Comparison of ENCODE assay signal across 32 mouse cellular contexts in genomic region chr4:117936964-117937363, GRCm38 (mm10). TPM values are rescaled to one million over a fixed set of nuclear protein-coding genes. Genes with fewer than 3 reads are reported as not detected.
DNase-seq lines count a peak whose midpoint lies in the region; ATAC-seq and TF ChIP-seq lines count a peak whose summit lies in the region.
"Had no signal": no experiment of that assay in that cellular context is flagged by ENCODE, and none has a peak within 500 bp of the region (broad histone marks: within the 10 kb centered on the region; RNA-seq: fewer than 3 reads in every experiment).

No protein-coding gene starts in this region.

- 92% methylated on average over 5 of the region's 5 CpGs for WGBS in heart, adult 2 months
- WGBS in liver, postnatal 0 days (ENCODE audit: insufficient replicate concordance) = 96% methylated on average over 5 of the region's 5 CpGs
- WGBS in intestine, embryonic 14.5 days = 90% methylated on average over 5 of the region's 5 CpGs
- 97% methylated on average over 5 of the region's 5 CpGs for WGBS in hindbrain, embryonic 13.5 days

- H3K36me3 ChIP-seq in heart, adult 2 months (ENCODE audit: control insufficient read depth, insufficient read depth, low read length) = no peaks in the 10 kb centered on the region
- peaks cover 7% of the 10 kb centered on the region; the same call in 1 of the 2 replicates for H3K36me3 ChIP-seq in liver, postnatal 0 days (replicated peaks; ENCODE audit: insufficient read depth, low read length)
- H3K36me3 ChIP-seq in intestine, embryonic 14.5 days (ENCODE audit: control insufficient read depth, insufficient read depth, low read length) = no peaks in the 10 kb centered on the region
- H3K36me3 ChIP-seq in hindbrain, embryonic 13.5 days = peaks cover 36% of the 10 kb centered on the region
- H3K36me3 ChIP-seq: midbrain, embryonic 15.5 days; stomach, embryonic 15.5 days had no signal

- no peak for TF ChIP-seq POLR2A in heart, adult 2 months (IDR thresholded peaks at IDR 0.05; ENCODE audit: insufficient read depth, low read depth, low read length)

- H3K9ac ChIP-seq in heart, adult 2 months (ENCODE audit: low read depth, low read length) = no peak overlapping the region
- H3K9ac ChIP-seq in liver, postnatal 0 days (replicated peaks) = no peak overlapping the region
- no peak overlapping the region for H3K9ac ChIP-seq in intestine, embryonic 14.5 days (ENCODE audit: low read length)
- H3K9ac ChIP-seq in hindbrain, embryonic 13.5 days = no peak overlapping the region
- H3K9ac ChIP-seq: embryonic facial prominence, embryonic 15.5 days; forebrain, embryonic 12.5 days; forebrain, postnatal 0 days; heart, embryonic 12.5 days; limb, embryonic 15.5 days; midbrain, embryonic 15.5 days; neural tube, embryonic 15.5 days; stomach, embryonic 15.5 days had no signal

- no peak overlapping the region for H3K4me2 ChIP-seq in liver, postnatal 0 days (ENCODE audit: low read depth, low read length)
- no peak overlapping the region for H3K4me2 ChIP-seq in intestine, embryonic 14.5 days (ENCODE audit: low read length)
- H3K4me2 ChIP-seq in hindbrain, embryonic 13.5 days = no peak overlapping the region
- H3K4me2 ChIP-seq: embryonic facial prominence, embryonic 15.5 days; forebrain, embryonic 12.5 days; heart, embryonic 12.5 days; limb, embryonic 15.5 days; midbrain, embryonic 15.5 days; neural tube, embryonic 15.5 days; stomach, embryonic 15.5 days had no signal

- H3K27ac ChIP-seq in heart, adult 2 months = no peak overlapping the region
- no peak overlapping the region for H3K27ac ChIP-seq in liver, postnatal 0 days (ENCODE audit: low read depth)
- H3K27ac ChIP-seq in intestine, embryonic 14.5 days (ENCODE audit: low read depth) = no peak overlapping the region
- H3K27ac ChIP-seq in hindbrain, embryonic 13.5 days = no peak overlapping the region
- H3K27ac ChIP-seq: embryonic facial prominence, embryonic 10.5 days; embryonic facial prominence, embryonic 15.5 days; forebrain, embryonic 12.5 days; hindbrain, postnatal 0 days; limb, embryonic 10.5 days; limb, embryonic 15.5 days; midbrain, embryonic 10.5 days; midbrain, embryonic 15.5 days; neural tube, embryonic 15.5 days; stomach, embryonic 15.5 days had no signal

- intact Hi-C loops in heart, adult 2 months (cut with DNase I) = no loop called here
- intact Hi-C loops in heart, postnatal 36 days (cut with DNase I) = no loop called here

- H3K9me3 ChIP-seq in liver, postnatal 0 days (ENCODE audit: low read length) = no peaks in the 10 kb centered on the region
- H3K9me3 ChIP-seq in intestine, embryonic 14.5 days (ENCODE audit: control insufficient read depth, low read length) = no peaks in the 10 kb centered on the region
- no peaks in the 10 kb centered on the region for H3K9me3 ChIP-seq in hindbrain, embryonic 13.5 days
- H3K9me3 ChIP-seq: embryonic facial prominence, embryonic 10.5 days; embryonic facial prominence, embryonic 15.5 days; forebrain, embryonic 12.5 days; heart, embryonic 12.5 days; limb, embryonic 10.5 days; limb, embryonic 15.5 days; midbrain, embryonic 10.5 days; midbrain, embryonic 15.5 days; neural tube, embryonic 15.5 days; stomach, embryonic 15.5 days had no signal

- no peak overlapping the region for H3K4me3 ChIP-seq in heart, adult 2 months
- H3K4me3 ChIP-seq in liver, postnatal 0 days (ENCODE audit: low read depth, low read length) = no peak overlapping the region
- no peak overlapping the region for H3K4me3 ChIP-seq in intestine, embryonic 14.5 days (ENCODE audit: low read depth, low read length)
- no peak overlapping the region for H3K4me3 ChIP-seq in hindbrain, embryonic 13.5 days
- H3K4me3 ChIP-seq: embryonic facial prominence, embryonic 10.5 days; embryonic facial prominence, embryonic 15.5 days; forebrain, embryonic 12.5 days; heart, embryonic 12.5 days; limb, embryonic 10.5 days; limb, embryonic 15.5 days; midbrain, embryonic 10.5 days; midbrain, embryonic 15.5 days; neural tube, embryonic 15.5 days; stomach, embryonic 15.5 days had no signal

- H3K4me1 ChIP-seq in heart, adult 2 months (ENCODE audit: control insufficient read depth, insufficient read depth, low read length) = no peaks in the 10 kb centered on the region
- H3K4me1 ChIP-seq in liver, postnatal 0 days (ENCODE audit: insufficient read depth) = no peaks in the 10 kb centered on the region
- no peaks in the 10 kb centered on the region for H3K4me1 ChIP-seq in intestine, embryonic 14.5 days (replicated peaks; ENCODE audit: control insufficient read depth, insufficient read depth, low read length)
- no peaks in the 10 kb centered on the region for H3K4me1 ChIP-seq in hindbrain, embryonic 13.5 days (replicated peaks)
- H3K4me1 ChIP-seq: embryonic facial prominence, embryonic 10.5 days; embryonic facial prominence, embryonic 15.5 days; forebrain, embryonic 12.5 days; limb, embryonic 10.5 days; limb, embryonic 15.5 days; midbrain, embryonic 10.5 days; midbrain, embryonic 15.5 days; neural tube, embryonic 15.5 days; stomach, embryonic 15.5 days had no signal

- TF ChIP-seq CTCF in heart, adult 2 months (IDR thresholded peaks at IDR 0.05) = peak; percentile 29
- peak; percentile 31; the same call in 1 of the 2 replicates for TF ChIP-seq CTCF in liver, postnatal 0 days (IDR thresholded peaks at IDR 0.05; ENCODE audit: low read depth)

- peak; percentile 35; the same call in 1 of the 2 replicates for ATAC-seq in liver, postnatal 0 days
- 0 out of 2 replicates have a peak, but pooled peaks have one; percentile 20 for ATAC-seq in intestine, embryonic 14.5 days (replicated peaks; ENCODE audit: low FRiP score, low TSS enrichment, low read depth)
- no peak for ATAC-seq in frontal cortex, adult (ENCODE audit: low TSS enrichment)
- no peak for ATAC-seq in hindbrain, embryonic 13.5 days (ENCODE audit: low FRiP score)
- ATAC-seq: activated CD4-positive, CD25-positive, alpha-beta regulatory T cell, adult 4 months; forebrain, postnatal 0 days; hindbrain, postnatal 0 days; midbrain, embryonic 15.5 days had no signal

- TF ChIP-seq EP300 in heart, adult 2 months (IDR thresholded peaks at IDR 0.05; ENCODE audit: insufficient read depth, low read depth, low read length) = no peak
- no peak for TF ChIP-seq EP300 in liver, postnatal 0 days (IDR thresholded peaks at IDR 0.05; ENCODE audit: low read depth)

- no peaks in the 10 kb centered on the region for H3K27me3 ChIP-seq in heart, adult 2 months (ENCODE audit: control insufficient read depth, insufficient read depth, low read length)
- H3K27me3 ChIP-seq in liver, postnatal 0 days (ENCODE audit: insufficient read depth, low read length) = no peaks in the 10 kb centered on the region
- H3K27me3 ChIP-seq in intestine, embryonic 14.5 days (replicated peaks; ENCODE audit: control insufficient read depth, insufficient read depth, low read length) = no peaks in the 10 kb centered on the region
- no peaks in the 10 kb centered on the region for H3K27me3 ChIP-seq in hindbrain, embryonic 13.5 days
- H3K27me3 ChIP-seq: embryonic facial prominence, embryonic 15.5 days; forebrain, embryonic 12.5 days; heart, embryonic 12.5 days; limb, embryonic 15.5 days; midbrain, embryonic 15.5 days; neural tube, embryonic 15.5 days; stomach, embryonic 15.5 days had no signal

- H3K79me2 ChIP-seq in heart, adult 2 months (replicated peaks; ENCODE audit: control insufficient read depth, insufficient read depth, low read length) = no peaks in the 10 kb centered on the region

- no peak for DNase-seq in heart, adult 2 months
- no peak for DNase-seq in heart, postnatal 36 days
- no peak for DNase-seq in liver, postnatal 0 days
- no peak for DNase-seq in liver
- DNase-seq in intestine, embryonic 14.5 days (ENCODE audit: low spot score) = no peak
- DNase-seq: adrenal gland, adult 2 months; cerebellum, adult 8-10 months; cerebellum, postnatal 25 days; forebrain, postnatal 0 days; gastrocnemius, postnatal 25 days; heart, adult 18-20 months; heart, postnatal 10 days; kidney, adult 2 months; kidney, postnatal 4 days; layer of hippocampus, adult 9-11 months; right cerebral cortex, postnatal 25 days; thymus, postnatal 25 days had no signal

RNA-seq across cellular contexts. Expression of gene Artn, which starts 7.4 kb away (rescaled TPM):
- not detected for total RNA-seq in heart, adult 2 months (2021)
- 0.09 and 0.23 TPM in 2 replicates for polyA plus RNA-seq in heart, adult 2 months (2012; rRNA removed)
- under 1 TPM in 1 of 2 experiments, not detected in 1; 0.30 TPM for total RNA-seq in heart, postnatal 36 days (2021)
- polyA plus RNA-seq in liver, postnatal 0 days (2015; fragmentation: Nextera tagmentation; extraction: Ambion mirVana) = 0.88 TPM in 2 replicates
- 7.0 and 7.2 TPM in 2 replicates for polyA plus RNA-seq in intestine, embryonic 14.5 days (2014; fragmentation: Nextera tagmentation; extraction: Ambion mirVana)
- polyA plus RNA-seq in hindbrain, embryonic 13.5 days (2015; fragmentation: Nextera tagmentation; extraction: Ambion mirVana) = 0.78 and 0.84 TPM in 2 replicates
- total RNA-seq: megakaryocyte progenitor cell, adult 5-6 weeks had no signal
- polyA plus RNA-seq: activated CD4-positive, CD25-positive, alpha-beta regulatory T cell, adult 4 months had no signal

RNA-seq across cellular contexts. Expression of gene Ipo13, which starts 22.2 kb away (rescaled TPM):
- total RNA-seq in heart, adult 2 months (2021) = 10 to 100 TPM; 60.8 to 68.4 TPM
- 104 and 108 TPM in 2 replicates for polyA plus RNA-seq in heart, adult 2 months (2012; rRNA removed)
- 10 to 100 TPM; 74.0 to 80.7 TPM for total RNA-seq in heart, postnatal 36 days (2021)
- 7.5 and 7.7 TPM in 2 replicates for polyA plus RNA-seq in liver, postnatal 0 days (2015; fragmentation: Nextera tagmentation; extraction: Ambion mirVana)
- polyA plus RNA-seq in intestine, embryonic 14.5 days (2014; fragmentation: Nextera tagmentation; extraction: Ambion mirVana) = 43.2 and 43.3 TPM in 2 replicates
- polyA plus RNA-seq in hindbrain, embryonic 13.5 days (2015; fragmentation: Nextera tagmentation; extraction: Ambion mirVana) = 64.4 and 74.5 TPM in 2 replicates

RNA-seq across cellular contexts. Expression of gene Dph2, which starts 45.1 kb away (rescaled TPM):
- 1 to 10 TPM; 3.0 to 3.9 TPM for total RNA-seq in heart, adult 2 months (2021)
- polyA plus RNA-seq in heart, adult 2 months (2012; rRNA removed) = 7.3 and 8.4 TPM in 2 replicates
- total RNA-seq in heart, postnatal 36 days (2021) = 1 to 10 TPM; 2.9 to 5.0 TPM
- polyA plus RNA-seq in liver, postnatal 0 days (2015; fragmentation: Nextera tagmentation; extraction: Ambion mirVana) = 3.5 and 4.5 TPM in 2 replicates
- polyA plus RNA-seq in intestine, embryonic 14.5 days (2014; fragmentation: Nextera tagmentation; extraction: Ambion mirVana) = 20.0 and 23.1 TPM in 2 replicates
- 24.0 and 24.8 TPM in 2 replicates for polyA plus RNA-seq in hindbrain, embryonic 13.5 days (2015; fragmentation: Nextera tagmentation; extraction: Ambion mirVana)

RNA-seq across cellular contexts. Expression of gene Atp6v0b, which starts 49.8 kb away (rescaled TPM):
- total RNA-seq in heart, adult 2 months (2021) = 100 to 1,000 TPM; 109 to 124 TPM
- polyA plus RNA-seq in heart, adult 2 months (2012; rRNA removed) = 279 and 324 TPM in 2 replicates
- total RNA-seq in heart, postnatal 36 days (2021) = 100 to 1,000 TPM; 116 to 120 TPM
- 149 and 164 TPM in 2 replicates for polyA plus RNA-seq in liver, postnatal 0 days (2015; fragmentation: Nextera tagmentation; extraction: Ambion mirVana)
- 213 and 219 TPM in 2 replicates for polyA plus RNA-seq in intestine, embryonic 14.5 days (2014; fragmentation: Nextera tagmentation; extraction: Ambion mirVana)
- 485 and 492 TPM in 2 replicates for polyA plus RNA-seq in hindbrain, embryonic 13.5 days (2015; fragmentation: Nextera tagmentation; extraction: Ambion mirVana)

RNA-seq across cellular contexts. Expression of gene B4galt2, which starts 53.7 kb away (rescaled TPM):
- 1 to 10 TPM; 4.0 to 4.3 TPM for total RNA-seq in heart, adult 2 months (2021)
- polyA plus RNA-seq in heart, adult 2 months (2012; rRNA removed) = 8.6 and 9.3 TPM in 2 replicates
- 1 to 10 TPM; 4.7 to 5.2 TPM for total RNA-seq in heart, postnatal 36 days (2021)
- 0.63 and 0.67 TPM in 2 replicates for polyA plus RNA-seq in liver, postnatal 0 days (2015; fragmentation: Nextera tagmentation; extraction: Ambion mirVana)
- polyA plus RNA-seq in intestine, embryonic 14.5 days (2014; fragmentation: Nextera tagmentation; extraction: Ambion mirVana) = 26.3 and 30.6 TPM in 2 replicates
- 45.2 and 45.4 TPM in 2 replicates for polyA plus RNA-seq in hindbrain, embryonic 13.5 days (2015; fragmentation: Nextera tagmentation; extraction: Ambion mirVana)
- polyA plus RNA-seq: activated CD4-positive, CD25-positive, alpha-beta regulatory T cell, adult 4 months had no signal

Comparison
In these comparisons a context has a peak if more than half of its experiments do, and no peak if none do; other contexts are left out.
1. ATAC-seq: peak in liver, postnatal 0 days (single experiment) and intestine, embryonic 14.5 days (single experiment); none in frontal cortex, adult (single experiment) and hindbrain, embryonic 13.5 days (single experiment).